Mouse (Mus musculus) bone marrow, adult 2 months (tissue): ENCODE data around the gene Sptlc2.

Experiments
- CTCF ChIP-seq: fragments of 200-500 bp; IDR thresholded peaks from 2 replicates; pipeline ENCODE4 v1.5.1; 2011; ENCODE audit warnings: low read length, control low read depth; ENCODE audit not compliant: control insufficient read depth, insufficient read depth
- POLR2A ChIP-seq: fragments of 200-500 bp; IDR thresholded peaks from 2 replicates; pipeline ENCODE4 v1.6.1; 2011; ENCODE audit warnings: low read depth, mild to moderate bottlenecking, control low read depth, low read length, borderline replicate concordance; ENCODE audit not compliant: control insufficient read depth

DNA sequence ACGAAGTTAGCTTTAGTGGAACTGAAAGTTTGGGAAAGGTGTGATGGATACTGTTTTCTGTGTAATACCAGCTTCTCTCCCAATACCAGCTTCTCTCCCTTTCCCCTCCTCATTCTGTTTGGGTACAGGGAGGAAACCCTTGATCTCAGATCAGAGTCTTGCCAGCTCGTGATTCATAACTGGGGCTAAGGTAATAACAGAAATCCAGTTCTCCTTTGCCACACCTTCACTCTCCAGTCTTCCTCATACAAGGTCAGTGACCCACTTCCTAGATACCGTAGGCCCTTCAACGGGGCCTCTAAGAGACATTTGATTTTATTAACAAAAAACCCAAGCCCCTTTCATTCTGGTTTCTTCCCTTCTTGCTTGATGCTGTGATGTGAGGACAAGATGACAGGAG lies 17.0 kb upstream of the Sptlc2 start:
- TF ChIP-seq CTCF = no peak
- TF ChIP-seq POLR2A = no peak
